Mouse (Mus musculus): Measurements from ENCODE around the gene Atp6v0e2. TPM values are rescaled to one million over a fixed set of nuclear protein-coding genes. Genes with fewer than 3 reads are reported as not detected.

The Atp6v0e2 gene
- polyA plus RNA-seq, 1 experiment from 2014 or later = 20.3 TPM

GRCm38 (mm10) chr6:48546271-48546670 is 8.9 kb downstream of the Atp6v0e2 start:
- Histone ChIP-seq H3K4me3 (ENCODE audit: low read length) (no peak overlapping the region), H3K4me2 (replicated peaks; ENCODE audit: low read depth, low read length) (no peak overlapping the region), H3K9me3 (ENCODE audit: control insufficient read depth, low read length) (no peaks in the 10 kb centered on the region), H3K9ac (ENCODE audit: low read depth, low read length) (no peak overlapping the region), H3K4me1 (ENCODE audit: control insufficient read depth, insufficient read depth, low read length) (peaks cover 11% of the 10 kb centered on the region), H3K36me3 (ENCODE audit: control insufficient read depth, insufficient read depth, low read length) (no peaks in the 10 kb centered on the region), H3K27me3 (ENCODE audit: control insufficient read depth, insufficient read depth, low read length) (no peaks in the 10 kb centered on the region), H3K27ac (ENCODE audit: low read depth, low read length) (no peak overlapping the region)
- WGBS = 45% methylated on average over 1 of the region's 1 CpGs
- no peak for ATAC-seq (ENCODE audit: low FRiP score, low TSS enrichment)

- H3K9ac ChIP-seq (ENCODE audit: low read depth, low read length) = no peak overlapping the region
- no peak overlapping the region for H3K4me2 ChIP-seq (replicated peaks; ENCODE audit: low read depth, low read length)
- ATAC-seq (ENCODE audit: low FRiP score, low TSS enrichment) = no peak
- H3K36me3 ChIP-seq (ENCODE audit: control insufficient read depth, insufficient read depth, low read length) = no peaks in the 10 kb centered on the region
- H3K4me1 ChIP-seq (ENCODE audit: control insufficient read depth, insufficient read depth, low read length) = peaks cover 5% of the 10 kb centered on the region
- no peaks in the 10 kb centered on the region for H3K9me3 ChIP-seq (ENCODE audit: control insufficient read depth, low read length)
- no peak overlapping the region for H3K4me3 ChIP-seq (ENCODE audit: low read length)
- H3K27me3 ChIP-seq (ENCODE audit: control insufficient read depth, insufficient read depth, low read length) = no peaks in the 10 kb centered on the region
- WGBS = 54% methylated on average over 4 of the region's 4 CpGs
- H3K27ac ChIP-seq (ENCODE audit: low read depth, low read length) = no peak overlapping the region
These were observed 9.4 kb downstream of the Atp6v0e2 start for GRCm38 (mm10) chr6:48546858-48547257.

GRCm38 (mm10) chr6:48548314-48548713 is 10.9 kb downstream of the Atp6v0e2 start:
- Histone ChIP-seq H3K27ac (ENCODE audit: low read depth, low read length) (no peak overlapping the region), H3K4me2 (replicated peaks; ENCODE audit: low read depth, low read length) (no peak overlapping the region), H3K4me3 (ENCODE audit: low read length) (no peak overlapping the region), H3K4me1 (ENCODE audit: control insufficient read depth, insufficient read depth, low read length) (no peaks in the 10 kb centered on the region), H3K36me3 (ENCODE audit: control insufficient read depth, insufficient read depth, low read length) (no peaks in the 10 kb centered on the region), H3K27me3 (ENCODE audit: control insufficient read depth, insufficient read depth, low read length) (no peaks in the 10 kb centered on the region), H3K9me3 (ENCODE audit: control insufficient read depth, low read length) (no peaks in the 10 kb centered on the region), H3K9ac (ENCODE audit: low read depth, low read length) (no peak overlapping the region)
- 75% methylated on average over 6 of the region's 6 CpGs for WGBS
- no peak for ATAC-seq (ENCODE audit: low FRiP score, low TSS enrichment)

GRCm38 (mm10) chr6:48552918-48553317 is 15.5 kb downstream of the Atp6v0e2 start:
- H3K4me3 ChIP-seq (ENCODE audit: low read length) = no peak overlapping the region
- 59% methylated on average over 4 of the region's 4 CpGs for WGBS
- H3K27me3 ChIP-seq (ENCODE audit: control insufficient read depth, insufficient read depth, low read length) = no peaks in the 10 kb centered on the region
- H3K4me2 ChIP-seq (replicated peaks; ENCODE audit: low read depth, low read length) = no peak overlapping the region
- no peak overlapping the region for H3K9ac ChIP-seq (ENCODE audit: low read depth, low read length)
- H3K36me3 ChIP-seq (ENCODE audit: control insufficient read depth, insufficient read depth, low read length) = no peaks in the 10 kb centered on the region
- peaks cover 5% of the 10 kb centered on the region; the same call in 1 of the 2 replicates for H3K4me1 ChIP-seq (ENCODE audit: control insufficient read depth, insufficient read depth, low read length)
- H3K9me3 ChIP-seq (ENCODE audit: control insufficient read depth, low read length) = no peaks in the 10 kb centered on the region
- no peak overlapping the region for H3K27ac ChIP-seq (ENCODE audit: low read depth, low read length)
- ATAC-seq (ENCODE audit: low FRiP score, low TSS enrichment) = no peak

- 87% methylated on average over 4 of the region's 4 CpGs for WGBS
- Histone ChIP-seq H3K27ac (ENCODE audit: low read depth, low read length) (peak overlapping the region; percentile 98), H3K27me3 (ENCODE audit: control insufficient read depth, insufficient read depth, low read length) (no peaks in the 10 kb centered on the region), H3K4me3 (ENCODE audit: low read length) (peak overlapping the region; percentile 58), H3K9ac (ENCODE audit: low read depth, low read length) (peak overlapping the region; percentile 75; the same call in 1 of the 2 replicates), H3K36me3 (ENCODE audit: control insufficient read depth, insufficient read depth, low read length) (no peaks in the 10 kb centered on the region), H3K9me3 (ENCODE audit: control insufficient read depth, low read length) (no peaks in the 10 kb centered on the region), H3K4me2 (replicated peaks; ENCODE audit: low read depth, low read length) (peak overlapping the region; percentile 64), H3K4me1 (ENCODE audit: control insufficient read depth, insufficient read depth, low read length) (peaks cover 5% of the 10 kb centered on the region; the same call in 1 of the 2 replicates)
- ATAC-seq (ENCODE audit: low FRiP score, low TSS enrichment) = no peak
These were observed 16.4 kb downstream of the Atp6v0e2 start for GRCm38 (mm10) chr6:48553819-48554218.

- H3K4me2 ChIP-seq (replicated peaks; ENCODE audit: low read depth, low read length) = peak within 1 kb of the TSS; percentile 64
- H3K9me3 ChIP-seq (ENCODE audit: control insufficient read depth, low read length) = no peaks in the 10 kb centered on the region
- H3K27ac ChIP-seq (ENCODE audit: low read depth, low read length) = peak within 1 kb of the TSS; percentile 98
- H3K9ac ChIP-seq (ENCODE audit: low read depth, low read length) = peak within 1 kb of the TSS; percentile 75
- peak; percentile 94 for ATAC-seq (ENCODE audit: low FRiP score, low TSS enrichment)
- H3K27me3 ChIP-seq (ENCODE audit: control insufficient read depth, insufficient read depth, low read length) = no peaks in the 10 kb centered on the region
- H3K36me3 ChIP-seq (ENCODE audit: control insufficient read depth, insufficient read depth, low read length) = no peaks in the 10 kb centered on the region
- H3K4me3 ChIP-seq (ENCODE audit: low read length) = peak within 1 kb of the TSS; percentile 58
- peaks cover 5% of the 10 kb centered on the region; the same call in 1 of the 2 replicates for H3K4me1 ChIP-seq (ENCODE audit: control insufficient read depth, insufficient read depth, low read length)
- WGBS = under 1% methylated on average over 39 of the region's 39 CpGs
These were observed 17.1 kb downstream of the Atp6v0e2 start, which contains the start of gene Lrrc61 for GRCm38 (mm10) chr6:48554280-48555103. Gene Lrrc61, plus strand, starts transcription at chr6:48554796.

GRCm38 (mm10) chr6:48555104-48555890 is 17.9 kb downstream of the Atp6v0e2 start:
- 30% methylated on average over 13 of the region's 14 CpGs for WGBS
- H3K36me3 ChIP-seq (ENCODE audit: control insufficient read depth, insufficient read depth, low read length) = no peaks in the 10 kb centered on the region
- H3K4me2 ChIP-seq (replicated peaks; ENCODE audit: low read depth, low read length) = peak overlapping the region; percentile 64
- peak overlapping the region; percentile 75 for H3K9ac ChIP-seq (ENCODE audit: low read depth, low read length)
- H3K4me1 ChIP-seq (ENCODE audit: control insufficient read depth, insufficient read depth, low read length) = peaks cover 5% of the 10 kb centered on the region; the same call in 1 of the 2 replicates
- H3K4me3 ChIP-seq (ENCODE audit: low read length) = peak overlapping the region; percentile 58
- peak; percentile 81 for ATAC-seq (ENCODE audit: low FRiP score, low TSS enrichment)
- peak overlapping the region; percentile 98 for H3K27ac ChIP-seq (ENCODE audit: low read depth, low read length)
- no peaks in the 10 kb centered on the region for H3K27me3 ChIP-seq (ENCODE audit: control insufficient read depth, insufficient read depth, low read length)
- H3K9me3 ChIP-seq (ENCODE audit: control insufficient read depth, low read length) = no peaks in the 10 kb centered on the region

- ATAC-seq (ENCODE audit: low FRiP score, low TSS enrichment) = no peak
- Histone ChIP-seq H3K4me3 (ENCODE audit: low read length) (no peak overlapping the region), H3K4me1 (ENCODE audit: control insufficient read depth, insufficient read depth, low read length) (peaks cover 5% of the 10 kb centered on the region; the same call in 1 of the 2 replicates), H3K36me3 (ENCODE audit: control insufficient read depth, insufficient read depth, low read length) (no peaks in the 10 kb centered on the region), H3K9me3 (ENCODE audit: control insufficient read depth, low read length) (no peaks in the 10 kb centered on the region), H3K9ac (ENCODE audit: low read depth, low read length) (no peak overlapping the region), H3K27ac (ENCODE audit: low read depth, low read length) (no peak overlapping the region; the same call in 1 of the 2 replicates), H3K27me3 (ENCODE audit: control insufficient read depth, insufficient read depth, low read length) (no peaks in the 10 kb centered on the region), H3K4me2 (replicated peaks; ENCODE audit: low read depth, low read length) (no peak overlapping the region)
- 90% methylated on average over 3 of the region's 3 CpGs for WGBS
These were observed 18.5 kb downstream of the Atp6v0e2 start for GRCm38 (mm10) chr6:48555956-48556355.

All from kidney, embryonic 14.5 days (tissue).